Mouse (Mus musculus) ES-CJ7 (cell line): ENCODE data around the gene Emb.

ENCODE experiments used
- DNase-seq: peaks from one replicate; pipeline ENCODE4 v3.0.0; 2011; ENCODE audit warnings: low read depth, low spot score

Emb gene

GRCm38 (mm10) chr13:117208236-117208635, at the start of gene Emb:
Gene Emb, plus strand, starts transcription at chr13:117208536.
- DNase-seq, result no peak

DNA sequence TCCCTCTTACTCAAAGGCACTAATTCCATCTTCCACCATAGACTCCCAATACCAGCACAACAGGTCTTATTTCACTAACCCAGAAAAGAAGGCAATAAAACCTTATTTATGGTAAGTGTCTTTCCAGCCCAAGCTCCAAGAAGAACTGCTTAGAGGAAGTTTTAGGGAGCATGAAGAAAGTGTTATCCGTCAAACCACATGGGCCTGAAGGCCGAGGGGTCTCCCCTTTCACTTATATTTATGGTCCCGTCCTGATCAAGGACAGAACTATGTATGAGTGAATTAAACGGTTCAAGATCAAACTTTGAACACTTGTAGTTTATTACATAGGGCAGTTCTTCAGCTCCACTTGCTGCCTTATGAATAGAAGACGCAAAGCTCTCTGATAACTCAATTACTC, 44.4 kb upstream of the Emb start:
- DNase-seq, result no peak

DNA sequence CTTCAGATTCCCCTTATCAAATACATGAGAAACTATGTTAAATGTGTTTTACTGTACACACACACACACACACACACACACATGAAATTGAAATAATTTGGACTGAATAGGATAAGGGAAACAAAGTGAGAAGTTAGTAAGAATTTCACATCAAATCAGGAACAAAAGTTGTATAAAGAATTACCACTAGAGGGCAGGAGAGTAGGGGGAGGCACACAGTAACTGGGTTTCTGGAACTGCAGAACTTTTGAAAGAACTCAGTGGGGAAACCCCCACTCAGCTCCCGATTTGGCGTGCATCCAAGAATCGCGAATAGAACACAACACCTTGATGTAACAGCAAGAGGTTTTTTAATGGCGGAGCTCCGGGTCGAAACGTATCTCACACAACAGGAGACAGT, 43.3 kb upstream of the Emb start:
- no peak for DNase-seq

GRCm38 (mm10) chr13:117180912-117181311, 27.4 kb upstream of the Emb start:
- DNase-seq, result peak; percentile 63

DNA sequence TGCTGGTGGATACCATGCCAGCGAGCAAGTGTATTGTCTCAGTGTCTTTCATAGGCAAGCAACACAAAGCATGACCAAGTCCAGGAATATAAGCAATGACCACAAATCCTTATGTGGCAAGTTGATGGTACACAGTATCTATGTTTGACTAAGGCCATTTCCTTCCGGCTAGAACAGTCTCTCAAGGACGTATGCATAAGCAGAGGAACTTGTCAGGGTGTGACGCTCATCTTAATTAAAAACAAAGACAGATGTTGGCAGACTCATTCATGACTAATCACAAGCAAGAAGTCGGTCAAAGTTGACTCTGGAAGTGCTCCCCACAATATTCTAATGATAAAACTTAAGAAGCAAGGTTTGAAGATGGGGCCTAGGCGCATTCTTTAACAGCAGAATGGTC, 25.0 kb upstream of the Emb start:
- no peak for DNase-seq

DNA sequence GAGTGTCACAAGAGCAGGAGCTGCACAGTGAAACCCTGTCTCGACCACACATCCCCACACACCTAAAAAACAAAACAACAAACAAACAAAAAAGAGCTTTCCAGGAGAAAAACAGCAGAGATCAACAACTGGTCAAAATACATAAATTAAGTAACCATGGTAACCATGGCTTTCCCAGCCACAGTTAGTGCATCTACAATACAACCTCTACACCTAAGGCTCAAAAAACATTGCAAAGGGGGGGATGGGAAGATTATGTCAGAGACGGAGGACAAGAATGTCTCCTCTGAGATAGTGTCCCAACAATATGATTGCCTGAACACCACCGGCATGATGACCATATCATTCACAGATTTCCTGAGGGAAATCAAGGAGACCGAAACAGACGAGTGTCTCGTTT, 23.0 kb upstream of the Emb start:
- no peak for DNase-seq

DNA sequence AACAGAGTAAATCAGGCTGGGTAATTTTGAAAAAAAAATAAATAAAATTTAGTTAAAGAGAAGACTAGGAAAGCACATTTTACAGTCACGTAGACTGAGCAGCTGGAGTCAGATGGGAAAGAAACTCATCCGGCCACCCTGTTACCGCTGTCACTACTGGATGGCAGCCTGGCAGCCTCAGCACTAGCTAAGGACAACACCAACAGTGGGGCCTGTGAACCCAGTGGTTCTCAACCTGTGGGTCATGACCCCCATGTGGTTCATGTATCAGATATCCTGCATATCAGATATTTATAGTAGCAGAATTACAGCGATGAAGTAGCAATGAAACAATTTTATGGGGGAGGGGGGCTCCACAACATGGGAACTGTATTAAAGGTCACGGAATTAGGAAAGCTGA, 16.2 kb upstream of the Emb start:
- no peak for DNase-seq

GRCm38 (mm10) chr13:117193422-117193983, 14.8 kb upstream of the Emb start:
- no peak for DNase-seq

DNA sequence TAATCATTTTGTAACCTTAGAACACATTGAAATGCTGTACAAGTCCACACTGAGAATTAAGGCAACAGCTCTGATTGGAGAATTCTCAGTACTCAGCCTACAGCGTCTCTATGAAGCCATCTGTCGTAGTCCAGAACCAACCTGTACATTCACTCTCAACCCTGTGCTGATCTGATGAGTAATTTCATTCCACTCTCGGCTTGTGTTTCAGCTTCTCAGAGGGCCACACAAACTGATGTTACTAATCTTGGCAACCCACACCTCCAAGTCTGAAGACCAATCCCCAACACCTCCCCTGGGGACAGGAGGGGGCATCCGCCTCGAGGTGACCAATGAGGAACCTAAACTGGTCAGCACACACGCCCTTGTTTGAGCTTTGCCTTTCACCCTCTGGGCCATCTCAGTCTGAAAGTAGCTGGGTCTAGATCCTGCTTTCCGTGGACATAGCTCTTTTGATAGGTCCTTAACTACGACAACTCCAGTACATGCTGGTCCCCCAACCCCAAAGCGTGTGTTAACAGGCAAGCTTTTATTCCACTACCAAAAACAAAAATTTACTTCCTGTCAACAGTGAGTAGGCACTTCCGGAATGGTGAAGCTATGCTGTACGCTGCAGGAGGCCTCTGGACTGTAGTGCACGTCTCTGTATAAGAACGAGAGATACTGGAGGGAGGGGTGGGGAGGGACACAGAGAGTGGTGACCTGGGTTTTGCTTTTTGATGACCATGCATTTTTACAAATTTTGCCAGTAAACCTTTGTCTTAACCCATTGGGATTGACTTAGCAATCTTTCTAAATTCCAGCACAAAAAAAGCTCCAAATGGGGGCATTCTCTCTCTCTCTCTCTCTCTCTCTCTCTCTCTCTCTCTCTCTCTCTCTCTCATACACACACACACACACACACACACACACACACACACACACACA, 12.5 kb upstream of the Emb start:
- DNase-seq, result no peak

GRCm38 (mm10) chr13:117197666-117198065, 10.7 kb upstream of the Emb start:
- DNase-seq, result no peak

DNA sequence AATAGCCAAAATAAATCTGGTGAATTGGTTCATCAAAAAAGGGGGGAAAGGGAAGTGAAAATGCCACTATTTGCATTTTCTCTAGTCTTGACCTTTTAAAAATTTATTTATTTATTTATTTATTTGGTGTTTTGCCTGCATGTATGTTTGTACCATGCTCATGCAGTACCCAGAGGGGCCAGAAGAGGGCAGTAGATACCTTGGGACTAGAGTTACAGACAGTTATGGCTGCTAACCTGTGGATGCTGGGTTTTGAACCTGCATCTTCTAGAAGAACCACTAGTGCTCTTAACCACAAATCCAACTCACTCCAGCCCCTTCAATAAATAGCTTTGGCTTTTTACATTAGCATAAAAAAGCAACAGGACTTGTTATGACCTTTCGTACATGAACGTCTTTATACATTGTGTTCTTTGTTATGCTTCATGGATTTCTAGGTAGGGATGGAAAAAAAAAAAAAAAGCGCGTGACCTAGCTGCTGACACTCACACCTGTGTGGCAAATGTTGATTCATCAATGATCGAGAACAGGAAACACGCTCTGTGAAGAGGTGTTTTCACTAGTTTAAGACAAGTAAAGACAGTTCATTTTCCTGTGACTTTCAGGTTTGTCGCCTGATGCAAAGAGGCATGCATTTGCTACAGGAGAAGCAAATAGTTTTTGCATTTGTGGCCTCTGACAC, 9.8 kb upstream of the Emb start:
- peak; percentile 84 for DNase-seq

DNA sequence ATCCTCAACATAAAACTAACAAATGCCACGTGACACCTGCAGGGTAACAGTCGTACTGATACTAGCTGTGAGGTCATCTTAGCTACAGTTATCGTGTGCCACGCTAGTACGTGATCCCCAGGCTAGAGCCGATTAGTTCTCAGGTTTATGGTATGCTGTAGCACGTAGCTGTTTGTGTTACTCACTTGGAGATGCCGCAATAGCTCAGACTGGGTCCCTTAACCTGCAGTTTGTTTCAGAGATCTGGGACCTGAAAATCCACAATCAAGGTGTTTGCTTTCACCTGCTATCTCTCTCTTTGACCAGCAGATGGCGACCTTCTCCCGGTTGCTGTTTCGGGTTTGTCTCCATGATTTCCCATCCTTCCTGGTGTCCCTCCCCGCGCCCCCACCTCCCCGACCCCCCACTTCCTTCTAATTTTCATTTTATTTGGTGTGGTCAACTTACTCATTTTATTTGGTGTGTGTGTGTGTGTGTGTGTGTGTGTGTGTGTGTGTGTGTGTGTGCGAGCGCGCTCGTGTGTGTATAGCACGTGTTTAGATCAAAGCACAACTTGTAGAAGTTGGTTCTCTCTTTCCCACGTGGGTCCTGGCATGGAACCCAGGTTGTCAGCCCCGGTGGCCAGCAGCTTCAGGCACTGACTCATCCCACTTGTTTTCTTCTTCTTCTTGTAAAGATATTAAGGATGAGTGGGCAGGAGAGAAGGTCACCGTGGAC, 5.4 kb upstream of the Emb start:
- DNase-seq, result peak; percentile 43

DNA sequence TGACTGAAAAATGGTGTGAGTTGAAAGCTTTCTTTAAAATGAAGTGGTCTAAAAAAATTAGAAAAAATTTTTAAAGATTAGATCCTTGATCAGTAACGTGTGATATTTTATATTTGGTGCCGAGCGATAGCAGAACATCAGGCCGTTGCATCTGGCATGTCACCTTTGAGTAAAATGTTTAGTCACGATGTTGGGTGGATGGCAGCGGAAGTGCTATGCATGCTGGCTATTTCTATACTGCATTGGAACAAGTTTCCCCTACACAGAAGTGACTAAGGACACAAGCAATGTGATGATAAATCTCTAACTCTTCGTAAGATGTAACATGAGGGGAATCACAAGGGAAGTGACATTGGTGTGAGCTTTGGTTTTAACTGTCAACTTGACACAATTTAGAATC, 3.7 kb upstream of the Emb start:
- DNase-seq, result no peak

DNA sequence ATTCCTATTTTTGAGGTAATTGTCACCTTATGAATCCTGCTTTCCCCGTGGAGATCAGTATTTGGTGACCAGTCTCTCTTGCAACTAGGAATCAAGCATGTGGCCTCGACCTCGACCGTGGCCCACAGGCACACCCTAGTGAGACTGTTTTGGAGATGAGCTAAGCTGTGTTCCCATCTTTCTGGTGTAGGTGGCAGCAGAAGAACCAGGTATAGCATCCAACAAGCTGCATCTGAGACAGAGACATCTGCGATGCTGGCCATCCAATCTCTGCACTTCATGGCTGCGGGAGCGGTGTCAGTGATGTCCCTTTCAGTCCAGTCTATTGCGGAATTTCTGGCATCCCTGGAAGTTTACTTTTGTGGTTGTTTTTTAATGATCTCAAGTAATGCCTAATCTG, 2.3 kb upstream of the Emb start:
- DNase-seq, result no peak

GRCm38 (mm10) chr13:117211386-117211875, 3.1 kb downstream of the Emb start:
- DNase-seq, result no peak

DNA sequence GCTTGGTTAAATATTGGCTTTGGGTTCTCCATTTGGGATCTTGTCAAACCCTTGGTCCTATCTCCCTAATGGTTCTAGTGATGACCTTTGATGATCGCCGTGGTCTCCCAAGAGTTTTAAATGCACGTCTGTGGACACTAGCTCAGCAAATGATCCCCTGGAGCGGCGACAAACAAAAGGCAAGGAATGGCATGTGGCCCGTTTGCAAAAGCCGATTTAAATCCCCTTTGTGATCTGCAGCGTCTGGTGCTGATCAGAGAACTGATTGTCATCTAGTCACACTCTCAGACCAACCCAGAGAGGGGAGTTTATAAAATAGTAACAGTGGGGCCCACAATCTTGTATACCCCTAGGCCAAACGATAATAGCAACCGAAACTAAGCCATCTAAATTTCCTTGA, 7.1 kb downstream of the Emb start:
- DNase-seq, result peak; percentile 61

DNA sequence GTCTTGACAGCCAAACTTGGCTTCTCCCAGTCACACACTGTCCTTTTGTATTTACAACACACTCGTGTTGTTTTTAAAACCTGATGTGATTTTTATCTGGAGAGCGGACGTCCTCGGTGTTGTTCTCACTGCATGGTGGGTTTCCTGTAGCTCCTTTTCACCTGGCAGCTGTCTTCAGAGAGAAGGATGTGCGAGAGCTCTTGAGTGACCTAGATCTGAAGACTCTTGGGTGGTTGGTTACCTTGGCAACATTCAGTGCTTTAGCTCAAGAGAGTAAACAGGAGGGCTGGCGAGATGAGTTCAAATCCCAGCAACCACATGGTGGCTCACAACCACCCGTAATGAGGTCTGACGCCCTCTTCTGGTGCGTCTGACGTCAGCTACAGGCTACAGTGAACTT, 7.8 kb downstream of the Emb start:
- peak; percentile 73 for DNase-seq

DNA sequence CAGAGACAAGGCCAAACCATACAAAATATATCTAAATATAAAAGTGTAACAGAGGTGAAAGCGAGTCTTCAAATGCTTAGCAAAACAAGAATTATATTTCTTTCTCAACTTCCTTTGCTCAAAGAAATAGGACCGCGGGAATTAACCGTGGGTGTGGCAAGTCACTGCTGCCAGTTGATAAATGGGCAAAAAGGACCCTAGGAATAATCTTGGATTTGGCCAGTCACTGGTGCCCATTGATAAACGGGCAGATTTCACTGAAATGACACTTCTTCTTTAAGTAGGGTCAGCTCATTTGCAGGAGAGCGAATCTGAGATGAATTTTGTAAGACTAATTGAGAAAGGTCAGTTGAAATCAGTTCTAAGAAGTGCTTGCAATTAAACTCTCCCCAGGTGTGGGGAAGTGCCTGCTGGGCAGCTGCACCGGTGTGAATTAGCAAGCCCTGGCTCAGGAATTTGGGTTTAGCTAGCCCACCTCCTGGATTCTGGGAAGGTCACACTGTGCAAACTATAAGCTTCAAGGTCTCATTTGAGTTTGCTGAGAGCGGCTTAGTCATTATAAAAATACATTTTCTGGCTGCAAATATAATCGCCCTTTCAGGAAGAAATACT, 8.5 kb downstream of the Emb start:
- peak; percentile 50 for DNase-seq

DNA sequence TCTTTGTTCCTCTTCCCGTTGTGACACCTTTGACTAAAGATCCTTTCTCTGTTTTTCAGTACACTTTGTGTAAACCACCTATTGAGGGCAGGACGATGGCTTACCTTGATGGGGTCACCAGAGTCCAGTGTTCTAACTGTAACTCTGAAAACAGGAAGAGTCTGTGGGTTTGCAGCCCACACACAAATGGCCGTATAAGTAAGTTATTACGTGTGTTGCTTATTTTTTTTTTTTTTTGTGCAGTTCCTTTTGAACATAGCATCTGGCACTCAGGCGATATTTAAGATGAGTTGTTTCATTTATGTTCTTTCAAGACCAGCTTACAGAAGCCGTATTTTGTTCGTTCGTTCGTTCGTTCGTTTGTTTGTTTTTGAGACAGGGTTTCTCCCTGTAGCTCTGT, 9.3 kb downstream of the Emb start:
- no peak for DNase-seq

- no peak for DNase-seq
These were observed 9.8 kb downstream of the Emb start for GRCm38 (mm10) chr13:117218092-117218491.

DNA sequence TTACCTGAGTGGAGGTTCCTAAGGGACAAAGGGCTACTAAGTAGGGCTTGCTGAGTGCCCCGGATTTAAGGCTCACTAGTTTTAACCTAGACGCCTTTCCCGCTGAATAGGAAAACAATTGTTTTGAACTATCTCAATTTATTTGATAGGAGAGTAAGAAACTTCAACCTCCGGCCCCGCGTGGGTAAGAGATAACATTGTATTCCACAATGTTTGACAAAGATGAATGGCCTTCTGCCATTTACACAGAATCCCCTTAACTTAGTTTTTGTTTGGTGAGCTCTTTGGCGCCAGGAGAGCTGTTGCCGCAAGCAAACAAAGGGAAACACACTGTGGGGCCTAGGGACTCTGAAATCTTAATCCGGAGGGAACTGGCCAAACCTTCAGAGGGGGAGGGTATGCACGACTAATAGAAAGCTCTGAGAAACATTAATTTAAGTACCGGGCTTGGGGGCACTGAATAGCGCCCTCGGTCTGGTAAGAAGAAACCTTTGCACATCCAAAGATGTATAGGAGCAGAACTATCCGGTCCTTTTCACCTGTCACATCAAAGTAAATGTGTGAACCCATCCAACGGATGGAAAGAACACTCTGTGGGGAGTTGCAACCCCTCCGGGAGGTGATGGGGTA, 11.7 kb downstream of the Emb start:
- DNase-seq, result peak; percentile 44
